8 mouse cellular contexts compared by ENCODE assay signal in genomic region chr11:52314102-52314793, GRCm38 (mm10). TPM values are rescaled to one million over a fixed set of nuclear protein-coding genes. Genes with fewer than 3 reads are reported as not detected.
DNase-seq lines count a peak whose midpoint lies in the region; ATAC-seq and TF ChIP-seq lines count a peak whose summit lies in the region.

No protein-coding gene starts in this region.

- WGBS in forebrain, postnatal 0 days: 16% methylated on average over 26 of the region's 26 CpGs
- WGBS in forebrain, embryonic 16.5 days: 14% methylated on average over 26 of the region's 26 CpGs
- WGBS in hindbrain, embryonic 14.5 days: 25% methylated on average over 26 of the region's 26 CpGs

- TF ChIP-seq CTCF in forebrain, postnatal 0 days (IDR thresholded peaks at IDR 0.05; ENCODE audit: low read depth): peak; percentile 62

- no peaks in the 10 kb centered on the region for H3K27me3 ChIP-seq in forebrain, postnatal 0 days (ENCODE audit: insufficient read depth, low read length)
- no peaks in the 10 kb centered on the region for H3K27me3 ChIP-seq in forebrain, embryonic 16.5 days (replicated peaks; ENCODE audit: control insufficient read depth, insufficient read depth, low read length)
- peaks cover 8% of the 10 kb centered on the region; the same call in 1 of the 2 replicates for H3K27me3 ChIP-seq in hindbrain, embryonic 14.5 days (ENCODE audit: control insufficient read depth, insufficient read depth, low read length)

- no peaks in the 10 kb centered on the region for H3K4me1 ChIP-seq in forebrain, postnatal 0 days (ENCODE audit: insufficient read depth)
- no peaks in the 10 kb centered on the region for H3K4me1 ChIP-seq in forebrain, embryonic 16.5 days (replicated peaks; ENCODE audit: control insufficient read depth, insufficient read depth, low read length)
- 0 out of 2 replicates have a peak, but pooled peaks cover 2% of the 10 kb centered on the region for H3K4me1 ChIP-seq in hindbrain, embryonic 14.5 days (replicated peaks; ENCODE audit: control insufficient read depth, insufficient read depth, low read length)

- H3K4me2 ChIP-seq in forebrain, postnatal 0 days (ENCODE audit: low read depth): no peak overlapping the region
- H3K4me2 ChIP-seq in forebrain, embryonic 16.5 days (ENCODE audit: low read length): no peak overlapping the region
- H3K4me2 ChIP-seq in hindbrain, embryonic 14.5 days (replicated peaks): peak overlapping the region; percentile 21; the same call in 1 of the 2 replicates

- H3K36me3 ChIP-seq in forebrain, postnatal 0 days (ENCODE audit: insufficient read depth): no peaks in the 10 kb centered on the region
- H3K36me3 ChIP-seq in forebrain, embryonic 16.5 days (ENCODE audit: control insufficient read depth, insufficient read depth): no peaks in the 10 kb centered on the region
- no peaks in the 10 kb centered on the region for H3K36me3 ChIP-seq in hindbrain, embryonic 14.5 days (replicated peaks; ENCODE audit: control insufficient read depth, insufficient read depth)

- H3K27ac ChIP-seq in forebrain, postnatal 0 days (ENCODE audit: low read depth, low read length): no peak overlapping the region
- no peak overlapping the region for H3K27ac ChIP-seq in forebrain, embryonic 16.5 days (ENCODE audit: low read length)
- no peak overlapping the region for H3K27ac ChIP-seq in hindbrain, embryonic 14.5 days

- peak; percentile 71; the same call in 1 of the 2 replicates for ATAC-seq in forebrain, postnatal 0 days
- no peak; the same call in 1 of the 2 replicates for ATAC-seq in forebrain, embryonic 16.5 days
- peak; percentile 66 for ATAC-seq in CD4-positive, CD25-positive, alpha-beta regulatory T cell, adult 4 months
- no peak for ATAC-seq in hindbrain, embryonic 14.5 days (ENCODE audit: low FRiP score)
- ATAC-seq in megakaryocyte, adult 5-6 weeks (ENCODE audit: poor library complexity, severe bottlenecking): peak; percentile 55

- no peak overlapping the region for H3K4me3 ChIP-seq in forebrain, postnatal 0 days (ENCODE audit: low read depth, low read length)
- no peak overlapping the region for H3K4me3 ChIP-seq in forebrain, embryonic 16.5 days (replicated peaks; ENCODE audit: low read length)
- H3K4me3 ChIP-seq in hindbrain, embryonic 14.5 days (replicated peaks; ENCODE audit: low read length): no peak overlapping the region

- DNase-seq in forebrain, postnatal 0 days: peak; percentile 38
- DNase-seq in hindbrain, embryonic 14.5 days (ENCODE audit: low spot score): peak; percentile 26
- peak; percentile 88 for DNase-seq in thymus, postnatal 4 days
- no peak for DNase-seq in adrenal gland, adult 2 months
- no peak for DNase-seq in cerebellum, adult 9-10 months

- no peaks in the 10 kb centered on the region for H3K9me3 ChIP-seq in forebrain, postnatal 0 days (ENCODE audit: low read length)
- H3K9me3 ChIP-seq in forebrain, embryonic 16.5 days (ENCODE audit: control insufficient read depth, low read length): no peaks in the 10 kb centered on the region
- H3K9me3 ChIP-seq in hindbrain, embryonic 14.5 days (ENCODE audit: control insufficient read depth, low read length): no peaks in the 10 kb centered on the region

- H3K9ac ChIP-seq in forebrain, postnatal 0 days: no peak overlapping the region
- H3K9ac ChIP-seq in forebrain, embryonic 16.5 days (replicated peaks; ENCODE audit: low read depth, low read length): no peak overlapping the region
- H3K9ac ChIP-seq in hindbrain, embryonic 14.5 days: no peak overlapping the region

RNA-seq across cellular contexts. Expression of gene Tcf7, which starts 31.4 kb away (rescaled TPM):
- 1.6 and 2.3 TPM in 2 replicates for total RNA-seq in forebrain, postnatal 0 days (2014; rRNA removed)
- polyA plus RNA-seq in forebrain, postnatal 0 days (2015; fragmentation: Nextera tagmentation; extraction: Ambion mirVana): 4.4 and 4.6 TPM in 2 replicates
- polyA plus RNA-seq in forebrain, embryonic 16.5 days (2015; fragmentation: Nextera tagmentation; extraction: Ambion mirVana): 2.7 and 4.8 TPM in 2 replicates
- polyA plus RNA-seq in CD4-positive, CD25-positive, alpha-beta regulatory T cell, adult 4 months (2017; shearing (Covaris generic)): 100 to 1,000 TPM; 246 to 283 TPM
- 6.9 and 7.2 TPM in 2 replicates for polyA plus RNA-seq in hindbrain, embryonic 14.5 days (2014; fragmentation: Nextera tagmentation; extraction: Ambion mirVana)
- 6.9 and 9.4 TPM in 2 replicates for total RNA-seq in megakaryocyte, adult 5-6 weeks (2015)
- total RNA-seq in megakaryocyte, adult 5-6 weeks (2017): 1.2 and 1.8 TPM in 2 replicates
- total RNA-seq in adrenal gland, adult 2 months (2021): 10 to 100 TPM; 32.1 to 48.6 TPM
- 56.1 and 60.3 TPM in 2 replicates for polyA plus RNA-seq in adrenal gland, adult 2 months (2012; rRNA removed)

RNA-seq across cellular contexts. Expression of gene Vdac1, which starts 46.4 kb away (rescaled TPM):
- total RNA-seq in forebrain, postnatal 0 days (2014; rRNA removed): 306 and 330 TPM in 2 replicates
- 327 and 401 TPM in 2 replicates for polyA plus RNA-seq in forebrain, postnatal 0 days (2015; fragmentation: Nextera tagmentation; extraction: Ambion mirVana)
- 329 and 341 TPM in 2 replicates for polyA plus RNA-seq in forebrain, embryonic 16.5 days (2015; fragmentation: Nextera tagmentation; extraction: Ambion mirVana)
- 100 to 1,000 TPM in 1 of 2 experiments, 10 to 100 TPM in 1; 67.5 to 104 TPM for polyA plus RNA-seq in CD4-positive, CD25-positive, alpha-beta regulatory T cell, adult 4 months (2017; shearing (Covaris generic))
- 295 and 334 TPM in 2 replicates for polyA plus RNA-seq in hindbrain, embryonic 14.5 days (2014; fragmentation: Nextera tagmentation; extraction: Ambion mirVana)
- total RNA-seq in megakaryocyte, adult 5-6 weeks (2015): 71.2 and 74.6 TPM in 2 replicates
- total RNA-seq in megakaryocyte, adult 5-6 weeks (2017): 116 and 128 TPM in 2 replicates
- total RNA-seq in adrenal gland, adult 2 months (2021): 100 to 1,000 TPM; 353 to 458 TPM
- 52.6 and 60.1 TPM in 2 replicates for polyA plus RNA-seq in adrenal gland, adult 2 months (2012; rRNA removed)

Comparison
In these comparisons a context has a peak if more than half of its experiments do, and no peak if none do; other contexts are left out.
1. ATAC-seq: peak in forebrain, postnatal 0 days (single experiment), CD4-positive, CD25-positive, alpha-beta regulatory T cell, adult 4 months (single experiment) and megakaryocyte, adult 5-6 weeks (single experiment); none in forebrain, embryonic 16.5 days (single experiment) and hindbrain, embryonic 14.5 days (single experiment).
2. DNase-seq: peak in forebrain, postnatal 0 days (single experiment), hindbrain, embryonic 14.5 days (single experiment) and thymus, postnatal 4 days (single experiment); none in adrenal gland, adult 2 months (single experiment) and cerebellum, adult 9-10 months (single experiment).